Mouse (Mus musculus) gastrocnemius, postnatal 36 days (tissue): Measurements from ENCODE around the gene Pawr. TPM values are rescaled to one million over a fixed set of nuclear protein-coding genes. Genes with fewer than 3 reads are reported as not detected.

Experiments used
- DNase-seq, 2 experiments: peaks; one replicate each; pipeline ENCODE4 v3.0.0; 2022
- intact Hi-C: fragments of 180-260 bp; cut with DNase I; formaldehyde crosslinking; loops from one replicate; pipeline ENCODE4 v1.15.1; 2025
- total RNA-seq, 2 experiments: library from RNA; stranded (reverse); gene quantifications; 2 replicates each; pipeline ENCODE4 v1.2.3; 2021

Gene Pawr
- total RNA-seq, 2 experiments from 2014 or later = 0.48 to 0.89 TPM

DNA sequence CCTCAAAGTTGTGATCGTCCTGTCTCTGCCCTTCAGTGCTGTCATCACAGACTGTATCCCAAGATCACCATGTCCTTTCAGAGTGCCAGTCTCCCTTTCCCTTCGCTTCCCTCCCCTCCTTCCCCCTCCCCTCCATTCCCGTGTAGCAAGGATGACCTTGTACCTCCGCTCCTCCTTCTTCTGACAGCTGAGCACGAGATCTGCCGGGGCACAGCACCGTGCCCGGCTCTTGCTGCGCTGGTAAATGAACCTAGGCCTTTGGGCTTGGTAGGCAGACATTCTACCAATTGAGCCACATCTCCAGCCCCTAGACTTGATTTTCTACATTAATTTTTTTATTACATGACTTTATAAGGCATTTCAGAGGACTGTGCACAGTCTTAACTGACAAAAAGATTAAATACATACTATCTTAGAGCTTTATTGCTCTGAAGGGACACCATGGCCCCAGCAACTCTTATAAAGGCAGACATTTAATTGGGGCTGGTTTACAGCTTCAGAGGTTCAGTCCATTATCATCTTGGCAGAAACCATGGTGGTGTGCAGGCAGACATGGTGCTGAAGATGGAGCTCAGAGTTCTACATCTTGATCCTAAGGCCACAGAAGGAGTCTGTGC, 52.3 kb downstream of the Pawr start:
- DNase-seq = no peak
- intact Hi-C loops = no loop called here

GRCm38 (mm10) chr10:108385480-108385955, 53.6 kb downstream of the Pawr start:
- intact Hi-C loops = no loop called here
- DNase-seq = no peak

- intact Hi-C loops = no loop called here
- no peak for DNase-seq
These were observed 56.5 kb downstream of the Pawr start for GRCm38 (mm10) chr10:108388410-108388915.

DNA sequence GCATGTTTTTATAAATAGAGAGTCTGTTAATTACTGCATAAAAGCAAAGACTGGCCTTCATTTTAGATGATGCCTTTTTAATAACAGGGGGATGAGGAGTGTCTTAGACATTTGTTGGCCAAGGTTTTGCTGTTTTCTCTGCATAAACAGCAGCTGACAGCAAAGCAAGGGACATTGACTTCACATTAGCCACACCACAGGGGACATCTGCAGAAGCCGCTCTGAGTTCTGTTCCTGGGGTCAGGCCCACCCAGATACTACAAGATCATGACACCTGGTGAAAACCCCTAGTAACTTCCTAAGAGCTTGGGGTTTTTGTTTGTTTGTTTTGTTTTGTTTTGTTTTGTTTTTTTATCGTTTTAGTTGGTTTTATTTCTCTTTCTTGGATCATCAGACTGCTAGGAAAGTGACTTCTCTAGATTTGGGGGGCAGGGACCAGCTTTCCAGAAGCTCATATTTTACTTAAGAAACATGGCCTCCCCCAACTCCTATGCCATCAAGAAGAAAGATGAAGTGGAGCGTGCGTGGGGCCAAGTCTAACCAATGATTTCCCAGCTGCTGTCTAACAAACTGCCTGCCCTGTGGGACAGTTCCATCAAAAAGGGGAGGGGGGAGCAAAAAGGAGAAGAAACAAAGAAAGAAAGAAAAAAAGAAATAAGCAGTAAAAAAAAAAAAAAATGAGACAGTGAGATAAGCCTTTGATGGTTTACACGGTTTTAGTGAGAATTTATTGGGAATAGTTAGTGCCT, 57.4 kb downstream of the Pawr start:
- intact Hi-C loops = no loop called here
- DNase-seq = no peak

GRCm38 (mm10) chr10:108389927-108390287, 58.0 kb downstream of the Pawr start:
- DNase-seq = no peak
- intact Hi-C loops = no loop called here

DNA sequence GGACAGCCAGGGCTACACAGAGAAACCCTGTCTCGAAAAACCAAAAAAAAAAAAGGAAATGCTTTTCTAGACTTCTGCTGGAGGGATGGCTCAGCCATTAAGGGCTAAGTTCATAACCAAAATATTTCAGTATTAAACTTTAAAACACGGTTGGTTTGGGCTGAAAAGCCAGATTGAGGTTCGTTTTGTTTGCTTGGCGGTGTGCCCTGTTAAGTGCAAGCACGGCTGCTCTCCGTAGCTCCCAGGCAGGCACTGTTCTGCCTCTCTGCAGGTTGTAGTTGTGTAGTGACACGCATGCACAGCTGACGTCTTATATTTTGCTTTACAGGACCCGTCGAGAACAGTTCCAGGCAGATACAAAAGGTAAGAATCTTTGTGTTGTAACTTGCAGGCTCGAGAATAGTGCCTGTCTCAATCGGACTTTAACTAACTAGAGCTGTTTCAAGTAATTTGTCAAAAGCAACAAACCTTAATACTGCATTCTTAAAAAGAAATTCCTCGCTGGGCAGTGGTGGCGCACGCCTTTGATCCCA, 59.5 kb downstream of the Pawr start:
- no peak for DNase-seq
- intact Hi-C loops = no loop called here

- intact Hi-C loops = no loop called here
- no peak for DNase-seq
These were observed 60.2 kb downstream of the Pawr start for GRCm38 (mm10) chr10:108392151-108392550.

- intact Hi-C loops = no loop called here
- no peak for DNase-seq
These were observed 62.4 kb downstream of the Pawr start for GRCm38 (mm10) chr10:108394306-108394705.

DNA sequence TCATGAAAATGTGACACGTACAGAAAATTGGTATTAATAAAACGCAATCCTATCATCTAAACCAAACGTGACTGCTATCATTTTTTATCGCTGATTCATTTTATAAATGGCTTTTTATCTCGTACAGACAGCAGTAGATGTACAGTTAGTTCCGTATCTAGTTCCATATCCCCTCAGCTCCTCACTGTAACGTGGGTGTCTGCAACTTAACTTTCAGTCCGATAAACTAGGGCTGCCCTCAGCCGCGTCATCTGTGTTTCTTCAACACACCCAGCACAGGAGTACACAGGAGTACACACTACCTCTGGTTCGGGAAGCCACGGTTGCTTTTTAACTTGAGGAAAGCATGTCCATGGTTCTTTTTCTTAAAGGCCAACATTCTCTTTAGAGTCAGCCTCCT, 63.3 kb downstream of the Pawr start:
- intact Hi-C loops = no loop called here
- no peak for DNase-seq

GRCm38 (mm10) chr10:108395647-108396046, 63.7 kb downstream of the Pawr start:
- intact Hi-C loops = no loop called here
- DNase-seq = no peak

DNA sequence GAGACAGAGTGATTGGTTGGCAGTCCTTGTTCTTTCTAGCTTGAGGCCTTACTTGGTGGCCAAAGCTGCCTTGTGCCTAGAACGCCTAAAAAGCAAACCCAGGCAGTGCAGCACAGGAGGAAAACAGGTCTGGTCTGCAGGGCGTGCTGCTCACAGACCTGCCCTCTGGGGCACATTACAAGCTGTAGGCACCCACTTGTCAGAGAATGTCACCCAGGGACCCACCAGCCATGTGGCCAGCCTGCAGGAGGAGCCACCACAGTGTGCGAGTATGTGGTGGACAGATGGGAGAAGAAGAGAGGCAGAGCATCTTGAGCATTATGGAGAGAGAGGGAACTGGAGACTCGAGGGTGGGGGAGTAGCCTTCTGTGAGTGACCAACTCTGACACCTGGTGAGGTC, 70.8 kb downstream of the Pawr start:
- DNase-seq = no peak
- intact Hi-C loops = no loop called here

GRCm38 (mm10) chr10:108403366-108403865, 71.5 kb downstream of the Pawr start:
- intact Hi-C loops = no loop called here
- DNase-seq = no peak

- intact Hi-C loops = no loop called here
- DNase-seq = no peak
These were observed 72.2 kb downstream of the Pawr start for GRCm38 (mm10) chr10:108404087-108404486.

DNA sequence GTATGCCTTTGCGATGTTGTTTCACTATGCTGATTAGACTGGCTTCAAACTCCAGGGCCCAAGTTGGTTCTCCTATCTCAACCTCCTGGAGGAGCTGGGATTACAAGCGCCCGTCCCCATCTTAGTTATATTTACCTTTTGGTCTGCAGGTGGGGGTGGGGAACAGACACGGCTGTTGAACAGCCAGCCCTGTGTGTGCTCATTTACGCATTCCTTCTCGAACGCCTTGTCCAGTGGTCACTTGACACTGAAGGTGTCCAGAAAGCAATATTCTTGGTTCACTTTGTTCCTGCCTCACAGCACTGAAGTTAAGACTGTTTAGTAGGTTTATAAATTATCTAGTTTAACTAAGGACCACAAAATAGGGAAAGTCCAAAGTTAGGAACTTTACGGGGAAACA, 73.2 kb downstream of the Pawr start:
- intact Hi-C loops = no loop called here
- no peak for DNase-seq

- intact Hi-C loops = no loop called here
- DNase-seq = no peak
These were observed 74.0 kb downstream of the Pawr start for GRCm38 (mm10) chr10:108405931-108406330.

DNA sequence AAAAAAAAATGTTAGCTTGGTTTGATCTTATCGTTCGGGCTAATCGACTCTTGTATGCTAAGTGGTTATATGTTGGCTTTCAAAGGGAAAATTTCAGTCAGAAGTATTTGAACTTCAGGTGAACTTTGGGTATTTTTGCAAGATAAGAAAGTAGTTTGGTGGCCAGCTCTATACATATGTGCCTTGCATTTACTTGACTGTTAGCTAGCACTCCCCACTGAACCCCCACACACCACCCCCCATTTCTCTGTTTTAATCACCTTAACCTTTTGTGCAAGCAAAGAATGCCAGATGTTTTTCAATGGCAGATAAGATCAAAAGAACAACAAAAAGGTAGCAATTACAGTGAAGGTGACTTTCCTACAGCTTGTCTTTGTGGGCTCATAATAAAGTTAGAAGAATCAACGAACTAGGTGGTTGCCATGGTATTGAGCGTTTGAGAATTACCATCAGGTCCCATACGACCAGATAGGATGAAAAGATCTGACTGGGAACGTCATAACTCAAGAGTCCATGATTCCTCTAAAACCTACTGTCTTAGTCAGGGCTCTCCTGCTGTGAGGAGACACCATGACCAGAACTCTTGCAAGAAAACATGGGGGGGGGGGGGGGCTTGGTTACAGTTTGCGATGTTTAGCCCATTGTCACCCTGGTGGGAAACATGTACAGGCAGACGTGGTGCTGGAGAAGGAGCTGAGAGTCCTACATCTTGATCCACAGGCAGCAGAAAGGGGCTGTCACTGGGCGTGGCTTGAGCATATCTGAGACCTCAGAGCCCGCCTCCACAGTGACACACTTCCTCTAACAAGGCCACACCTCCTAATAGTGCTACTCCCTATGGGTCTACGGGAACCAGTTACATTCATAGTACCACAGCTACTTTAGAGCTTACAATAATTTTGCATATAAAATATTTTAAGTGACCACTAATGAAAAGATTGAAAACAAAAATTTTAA, 75.2 kb downstream of the Pawr start:
- intact Hi-C loops = no loop called here
- DNase-seq = no peak

DNA sequence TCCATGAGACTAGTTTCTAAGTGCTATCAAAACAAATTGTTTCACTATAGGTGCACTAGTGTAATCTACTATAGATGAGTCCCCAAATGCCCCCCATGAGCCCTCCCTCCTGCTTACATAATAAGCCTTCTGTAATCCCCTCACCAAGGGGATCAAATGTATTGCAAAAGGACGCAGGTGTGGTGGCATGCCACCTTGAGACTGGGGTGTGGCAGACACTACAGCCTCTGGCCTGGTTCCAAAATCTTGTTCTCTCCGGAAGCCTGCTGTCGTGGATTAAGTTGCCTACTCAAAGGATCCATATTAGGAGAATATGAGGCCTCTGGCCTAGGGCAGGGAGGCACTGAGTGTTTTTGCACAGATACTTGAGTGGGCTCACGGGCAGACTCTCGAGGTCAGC, 76.1 kb downstream of the Pawr start:
- DNase-seq = no peak
- intact Hi-C loops = no loop called here

DNA sequence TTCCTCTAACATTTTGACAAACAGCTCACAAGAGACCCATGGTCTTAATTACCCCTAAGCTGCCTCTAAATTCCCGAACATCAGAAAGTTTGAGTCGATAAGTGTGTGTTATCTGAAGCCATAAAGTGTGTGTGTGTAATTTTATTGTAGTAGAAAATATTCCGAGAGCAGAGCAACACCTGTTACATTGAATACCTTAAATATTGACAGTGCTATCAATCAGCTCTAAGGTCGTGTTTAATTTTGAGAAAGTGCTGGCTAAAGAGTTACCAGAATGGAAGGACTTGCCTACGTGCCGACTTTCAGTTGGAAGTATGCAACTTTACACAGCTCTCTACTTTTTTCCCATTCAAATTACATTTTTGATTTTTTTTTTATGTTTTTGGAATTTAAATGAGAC, 76.5 kb downstream of the Pawr start:
- no peak for DNase-seq
- intact Hi-C loops = no loop called here

DNA sequence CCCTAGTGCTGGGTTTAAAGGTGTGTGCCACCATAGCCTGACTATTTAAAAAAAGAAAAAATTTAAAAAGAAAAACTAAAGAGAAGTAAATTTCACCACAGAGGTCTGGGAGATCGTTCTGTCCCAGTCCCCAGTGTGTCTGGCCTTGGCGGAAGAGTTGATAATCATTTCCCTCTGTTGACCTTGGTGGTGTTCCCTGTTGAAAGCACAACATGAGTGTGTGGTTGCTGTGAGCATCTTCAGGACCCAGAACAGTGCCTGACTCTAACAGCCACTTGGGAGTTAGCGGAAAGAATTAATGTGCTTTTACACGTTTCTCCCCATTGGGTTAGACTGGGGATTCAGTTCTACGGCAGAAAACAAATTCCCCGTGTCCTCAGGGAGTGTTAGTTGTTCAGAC, 77.1 kb downstream of the Pawr start:
- intact Hi-C loops = no loop called here

DNA sequence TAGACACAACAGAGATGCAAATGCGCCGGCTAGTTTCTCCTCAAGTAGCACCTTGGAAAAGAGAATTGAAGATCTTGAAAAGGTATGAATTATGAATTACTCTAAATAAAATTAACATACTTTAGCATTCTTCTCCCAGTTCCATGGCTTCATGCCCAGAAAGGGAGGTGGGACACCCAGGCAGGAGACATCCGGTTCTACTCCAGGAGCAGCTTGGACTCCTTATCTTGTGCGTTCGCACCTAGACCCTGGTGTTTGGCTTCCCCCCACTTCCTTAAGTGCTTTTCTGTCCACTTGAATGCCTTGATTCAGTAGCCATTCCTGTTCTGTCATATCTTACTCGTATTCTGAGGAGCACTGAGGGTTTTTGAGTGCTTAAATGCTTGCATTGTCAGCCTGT, 77.6 kb downstream of the Pawr start:
- intact Hi-C loops = no loop called here
- no peak for DNase-seq

More for the DNA sequence above, 77.1 kb downstream of the Pawr start:
- no peak for DNase-seq
